Mouse (Mus musculus): ENCODE data around the gene Prcc.

Prcc gene

GRCm38 (mm10) chr3:87885281-87886003 lies at the start of gene Prcc:
Gene Prcc, minus strand, starts transcription at chr3:87885608.
- in situ Hi-C loops (cut with MboI, MseI) = no loop called here

- in situ Hi-C loops (cut with MboI, MseI) = loop anchor here (10.0 kb wide), 2 partner anchors 50 to 1400 kb away; no protein-coding TSS in a partner anchor
These were observed 49.8 kb upstream of the Prcc start for GRCm38 (mm10) chr3:87935201-87935600.

DNA sequence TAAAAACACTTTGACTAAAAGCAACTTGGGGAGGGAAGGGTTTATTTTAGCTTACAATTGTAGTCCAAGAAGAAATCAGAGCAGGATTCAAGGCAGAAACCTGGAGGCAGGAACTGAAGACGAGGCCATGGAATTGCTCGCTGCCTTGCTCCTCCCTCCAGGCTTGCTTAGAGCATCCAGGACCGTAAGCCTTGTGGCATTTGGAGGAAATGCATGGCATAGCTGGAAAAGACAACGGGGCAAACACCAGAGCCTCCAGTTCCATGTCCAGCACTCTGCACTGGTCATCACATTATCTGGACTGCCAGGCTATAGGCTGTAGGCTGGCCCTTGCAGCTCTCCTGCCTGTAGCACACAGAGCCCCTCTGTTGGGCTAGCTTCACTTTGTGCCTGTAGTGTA lies 49.1 kb upstream of the Prcc start:
- in situ Hi-C loops (cut with MboI, MseI) = loop anchor here (10.0 kb wide), 2 partner anchors 50 to 1400 kb away; no protein-coding TSS in a partner anchor

- in situ Hi-C loops (cut with MboI, MseI) = loop anchor here (10.0 kb wide), 2 partner anchors 51 to 1399 kb away; no protein-coding TSS in a partner anchor
These were observed 48.6 kb upstream of the Prcc start for GRCm38 (mm10) chr3:87934026-87934425.

DNA sequence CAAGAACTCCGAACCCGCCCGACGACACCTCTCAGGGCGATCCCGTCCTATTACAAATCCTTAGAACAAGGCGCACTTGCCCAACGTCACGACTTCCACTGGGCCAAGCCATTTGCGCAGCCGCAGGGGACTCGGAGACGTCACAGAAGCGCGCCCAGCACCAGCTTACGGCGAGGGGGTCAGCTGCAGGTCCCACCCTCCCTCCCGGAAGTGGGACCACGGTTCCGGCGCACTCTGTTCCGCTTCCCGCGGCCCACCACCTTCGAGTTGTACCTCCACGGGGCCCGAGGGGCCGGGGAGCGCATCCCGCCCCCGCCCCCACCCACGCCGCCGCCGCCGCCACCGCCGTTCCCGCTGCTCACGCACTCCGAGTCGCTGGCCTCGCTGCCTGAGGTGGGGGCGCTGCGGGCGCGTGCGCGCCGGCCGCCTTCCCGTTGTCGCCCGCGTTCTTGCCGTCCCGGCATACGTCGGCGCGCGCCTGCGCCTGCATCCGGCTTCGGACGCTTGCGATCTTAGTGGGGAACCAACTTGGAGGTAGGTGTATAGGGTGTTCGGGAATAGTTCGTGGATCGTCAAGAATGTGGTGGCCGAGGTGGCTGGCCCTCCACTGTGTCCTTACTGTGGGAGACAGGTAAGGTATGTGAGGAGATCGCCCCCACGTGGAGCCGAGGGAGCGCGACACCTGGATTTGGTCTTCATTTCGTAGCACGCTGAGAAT lies 44.8 kb upstream of the Prcc start, which contains the start of the genes Isg20l2 and Rrnad1:
Gene Isg20l2 (plus strand): TSS at position 237 of the 718 bp plus-strand sequence.
Gene Rrnad1 (minus strand): TSS at position 640 of the 718 bp plus-strand sequence.
- in situ Hi-C loops (cut with MboI, MseI) = loop anchor here (10.0 kb wide), 2 partner anchors 55 to 1395 kb away; no protein-coding TSS in a partner anchor

GRCm38 (mm10) chr3:87929341-87930077 lies 44.1 kb upstream of the Prcc start:
- in situ Hi-C loops (cut with MboI, MseI) = loop anchor here (10.0 kb wide), 2 partner anchors 55 to 1395 kb away; no protein-coding TSS in a partner anchor

DNA sequence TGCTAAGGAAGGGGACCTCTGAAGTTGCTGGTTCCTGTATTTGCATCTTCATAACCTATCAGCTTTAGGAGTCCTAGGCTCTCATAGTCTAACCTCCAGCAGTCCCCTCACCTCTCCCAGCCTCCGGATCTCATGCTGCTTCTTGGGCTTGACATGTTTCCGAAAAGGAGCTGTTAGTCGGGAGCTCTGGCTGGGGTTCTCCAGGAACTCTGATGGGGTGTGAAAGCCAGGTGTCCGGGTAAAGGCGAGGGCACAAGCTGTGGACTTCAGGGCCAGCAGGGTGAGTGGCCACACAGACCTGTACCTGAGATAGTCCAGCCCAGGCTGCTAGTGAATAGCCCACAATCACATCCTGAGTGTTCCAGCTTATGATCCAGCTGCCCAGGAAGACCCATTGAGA lies 42.0 kb upstream of the Prcc start:
- in situ Hi-C loops (cut with MboI, MseI) = no loop called here

- in situ Hi-C loops (cut with MboI, MseI) = no loop called here
These were observed 39.6 kb upstream of the Prcc start for GRCm38 (mm10) chr3:87924996-87925395.

DNA sequence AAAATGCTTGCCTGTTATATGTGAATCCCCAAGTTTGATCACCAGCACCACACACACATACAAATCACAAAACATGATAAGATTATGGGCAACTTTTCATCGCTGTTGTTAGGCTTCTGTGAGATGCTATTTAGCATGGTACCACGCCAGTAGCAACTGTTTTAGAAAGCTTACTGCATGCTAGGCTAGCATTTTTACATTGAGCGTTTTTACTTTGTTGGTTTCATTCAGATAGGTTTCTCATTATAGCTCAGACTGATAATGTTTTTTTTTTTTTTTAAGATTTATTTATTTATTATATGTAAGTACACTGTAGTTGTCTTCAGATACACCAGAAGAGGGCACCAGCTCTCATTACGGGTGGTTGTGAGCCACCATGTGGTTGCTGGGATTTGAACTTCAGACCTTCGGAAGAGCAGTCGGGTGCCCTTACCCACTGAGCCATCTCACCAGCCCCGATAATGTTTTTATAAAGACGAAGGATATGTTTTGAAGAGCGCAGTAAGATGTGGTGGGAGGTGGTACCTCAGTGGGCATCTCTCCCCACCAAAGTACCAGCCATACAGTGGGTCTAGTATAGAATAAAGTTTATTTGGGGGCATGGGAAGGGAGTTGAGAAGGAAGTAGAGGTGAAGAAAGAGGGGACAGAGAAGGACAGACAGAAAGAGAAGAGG lies 35.0 kb upstream of the Prcc start:
- in situ Hi-C loops (cut with MboI, MseI) = no loop called here

DNA sequence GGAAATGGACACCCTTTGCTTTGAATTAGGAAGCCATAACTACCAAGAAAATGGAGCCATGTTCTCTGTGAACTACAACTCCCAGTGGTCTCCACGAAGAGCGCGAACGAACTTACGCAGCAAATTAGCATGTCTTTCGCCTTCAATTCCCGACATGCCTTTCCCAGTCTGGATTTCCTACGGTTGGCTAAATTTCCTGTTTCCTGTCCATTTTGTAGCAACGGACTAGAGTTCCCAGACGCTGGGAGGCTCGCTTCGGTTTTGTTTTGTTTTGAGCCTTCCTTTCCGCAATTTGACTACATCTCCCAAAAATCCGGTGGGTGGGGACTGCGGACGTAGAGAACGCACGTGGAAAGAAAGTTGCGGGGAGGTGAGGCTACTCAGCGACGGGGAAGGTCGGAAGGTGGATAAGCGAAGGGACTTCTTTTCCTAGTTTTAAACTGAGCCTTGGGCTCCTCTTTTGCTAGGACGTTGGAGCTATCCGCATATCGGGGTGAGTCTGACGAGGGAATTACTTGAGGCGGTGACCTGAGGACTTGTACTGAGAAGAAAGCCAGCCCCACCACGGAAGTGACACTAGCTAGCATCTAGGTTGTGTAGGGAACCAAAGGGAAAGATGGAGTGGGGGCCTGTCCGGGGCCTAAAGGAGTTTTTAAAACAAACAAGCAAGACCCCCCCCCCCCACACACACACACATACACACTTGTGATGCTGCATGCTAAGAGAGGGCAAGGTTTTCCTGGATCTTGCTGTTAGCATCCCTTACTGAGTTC lies 34.1 kb upstream of the Prcc start, which contains the start of gene Mrpl24:
Gene Mrpl24 (plus strand): TSS at position 171 of the 773 bp plus-strand sequence.
- in situ Hi-C loops (cut with MboI, MseI) = no loop called here

DNA sequence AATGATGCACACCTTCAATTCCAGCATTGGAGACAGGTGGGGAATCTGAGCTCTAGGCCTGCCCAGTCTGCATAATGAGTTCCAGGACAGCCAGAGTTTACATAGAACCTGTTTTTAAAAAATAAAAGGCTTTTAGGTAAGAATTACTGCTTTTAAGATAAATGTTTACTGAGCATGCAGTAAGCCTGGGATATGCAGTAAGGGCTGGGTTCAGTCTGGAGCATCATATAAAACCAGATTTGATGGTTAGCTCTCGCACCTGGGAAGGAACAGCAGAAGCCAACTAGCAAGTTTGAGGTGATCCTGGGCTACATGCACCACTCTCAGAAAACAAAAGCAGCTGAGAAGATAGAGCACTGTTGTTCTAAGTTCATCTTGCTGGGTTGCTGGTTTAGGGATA lies 33.1 kb upstream of the Prcc start:
- in situ Hi-C loops (cut with MboI, MseI) = no loop called here

DNA sequence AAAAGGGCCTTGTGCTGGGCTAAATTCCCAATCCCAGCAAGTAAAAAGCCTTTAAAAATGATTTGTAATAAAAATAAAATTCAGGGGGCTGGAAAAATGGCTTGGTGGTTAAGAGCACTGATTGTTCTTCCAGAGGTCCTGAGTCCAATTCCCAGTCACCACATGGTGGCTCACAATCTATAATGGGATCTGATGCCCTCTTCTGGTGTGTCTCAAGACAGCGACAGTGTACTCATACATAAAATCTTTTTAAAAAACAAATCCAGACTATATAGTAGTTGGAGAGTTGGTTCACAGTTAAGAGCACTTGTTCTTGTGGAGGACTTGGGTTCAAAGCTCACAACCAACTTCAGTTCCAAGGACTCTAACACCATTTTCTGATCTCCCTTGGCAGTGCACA lies 31.6 kb upstream of the Prcc start:
- in situ Hi-C loops (cut with MboI, MseI) = no loop called here

GRCm38 (mm10) chr3:87913891-87914290 lies 28.5 kb upstream of the Prcc start:
- in situ Hi-C loops (cut with MboI, MseI) = no loop called here

- in situ Hi-C loops (cut with MboI, MseI) = no loop called here
These were observed 28.1 kb upstream of the Prcc start for GRCm38 (mm10) chr3:87913491-87913890.

DNA sequence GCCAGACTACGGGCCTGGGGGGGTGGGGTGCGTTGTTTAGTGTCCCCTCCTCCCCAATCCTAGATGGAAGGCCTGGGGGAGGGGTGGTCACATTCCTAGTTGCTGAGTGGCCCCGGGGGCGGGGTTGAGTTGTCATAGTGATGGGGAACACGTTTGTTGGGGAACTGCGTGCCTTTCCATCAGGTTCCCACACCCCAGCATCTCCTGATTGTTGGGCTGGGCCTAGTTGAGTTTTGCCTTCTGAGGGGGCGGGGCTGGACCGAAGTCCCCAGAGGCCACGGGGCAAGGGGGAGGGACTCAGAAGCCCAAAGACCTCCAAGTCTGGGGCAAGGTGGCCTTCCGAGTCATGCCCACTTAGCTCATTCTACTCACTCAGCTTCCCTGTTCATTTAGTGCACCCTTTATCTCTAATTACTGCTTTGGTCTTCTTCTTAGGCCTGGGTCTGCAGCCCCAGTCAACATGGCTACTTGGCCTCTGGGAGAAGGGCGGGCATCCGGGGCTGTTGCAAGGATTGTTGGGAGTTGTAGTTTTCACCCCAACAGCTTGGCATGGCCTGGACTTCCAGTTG lies 25.2 kb upstream of the Prcc start:
- in situ Hi-C loops (cut with MboI, MseI) = no loop called here

GRCm38 (mm10) chr3:87909874-87910273 lies 24.5 kb upstream of the Prcc start:
- in situ Hi-C loops (cut with MboI, MseI) = no loop called here

DNA sequence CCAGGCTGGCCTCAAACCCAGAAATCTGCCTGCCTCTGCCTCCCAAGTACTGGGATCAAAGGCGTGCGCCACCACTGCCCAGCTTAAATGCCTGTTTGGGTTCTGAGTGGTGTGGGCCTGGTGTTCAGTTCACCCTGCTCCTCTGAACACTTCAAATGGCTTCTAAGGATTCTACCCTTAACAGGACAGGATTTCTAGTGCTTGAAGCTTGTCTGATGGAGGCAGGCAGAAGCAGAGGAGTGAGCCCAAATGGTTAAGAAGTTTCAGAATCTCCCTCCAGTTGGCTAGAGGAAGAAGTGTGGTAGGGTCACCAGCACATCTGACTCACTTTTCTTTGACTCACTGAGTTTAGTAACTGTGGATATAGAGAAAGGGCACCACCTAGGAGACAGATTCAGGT lies 24.0 kb upstream of the Prcc start:
- in situ Hi-C loops (cut with MboI, MseI) = no loop called here

DNA sequence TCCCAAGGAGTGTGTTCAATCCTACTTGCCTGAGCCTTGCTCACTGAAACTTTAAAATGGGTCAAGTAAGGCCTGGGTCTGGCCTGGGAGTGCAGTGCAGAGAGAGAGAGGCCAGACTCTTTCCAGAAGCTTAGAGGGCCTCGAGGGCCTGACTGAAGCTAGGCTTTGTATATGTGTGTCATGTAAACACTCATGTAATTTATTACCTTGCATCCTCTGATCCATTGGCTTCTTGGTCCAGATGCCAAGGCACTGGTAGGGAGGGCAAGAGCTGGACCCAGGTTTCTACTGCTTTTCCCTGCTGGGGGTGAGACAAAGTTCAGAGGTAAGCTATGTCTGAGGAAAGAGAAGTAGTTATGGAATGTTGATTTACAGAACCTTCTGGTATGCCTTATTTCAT lies 22.5 kb upstream of the Prcc start:
- in situ Hi-C loops (cut with MboI, MseI) = no loop called here

DNA sequence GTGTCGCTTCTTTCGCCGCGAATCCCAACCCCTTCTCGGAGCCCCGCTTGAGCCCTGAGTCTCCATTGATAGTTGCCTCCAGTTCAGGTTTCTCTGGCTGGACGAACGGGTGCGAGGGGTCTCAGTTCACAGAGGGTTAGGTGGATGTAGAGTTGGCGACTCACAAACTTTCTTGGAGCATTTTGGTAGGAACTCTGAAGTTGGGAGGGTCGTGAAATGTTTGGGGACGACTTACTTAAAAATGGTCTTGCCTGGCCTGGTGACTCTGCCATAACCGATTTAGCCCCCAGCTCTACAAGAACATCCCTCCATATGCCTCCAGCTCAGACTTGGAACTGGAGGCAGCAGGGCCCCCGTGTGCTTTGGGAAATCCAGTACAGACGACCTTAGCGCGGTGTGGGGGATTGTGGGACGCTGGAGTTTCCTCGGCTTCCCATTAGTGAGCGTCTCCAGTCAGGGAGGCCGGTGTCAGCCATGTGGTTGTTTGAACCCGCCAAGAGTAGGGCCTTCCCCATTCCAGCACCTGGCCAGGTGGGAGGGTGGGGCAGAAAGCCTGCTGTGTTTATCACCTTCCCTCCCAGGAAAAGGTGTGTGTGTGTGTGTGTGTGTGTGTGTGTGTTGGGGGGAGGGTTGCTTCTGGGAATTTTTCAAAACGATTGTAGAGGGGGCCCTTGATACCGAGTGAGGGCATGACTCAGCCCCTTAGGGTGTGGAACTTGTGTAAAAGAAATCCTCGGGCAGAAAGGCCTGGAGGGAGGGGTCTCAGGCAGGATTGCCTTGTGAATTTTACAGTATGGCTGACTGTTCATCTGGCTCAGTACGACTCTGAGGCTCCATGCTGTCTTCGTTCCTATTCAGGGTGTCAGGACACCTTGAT lies 21.8 kb upstream of the Prcc start:
- in situ Hi-C loops (cut with MboI, MseI) = no loop called here
